1 mouse cellular context compared by ENCODE assay signal in genomic region chr7:104353600-104353967, GRCm38 (mm10).
TF ChIP-seq lines count a peak whose summit lies in the region.

No protein-coding gene starts in this region.

TF ChIP-seq in CH12.LX, 34 proteins besides CTCF, POLR2A, EP300 and RAD21 (continued from another document):
- TF ChIP-seq SIN3A (IDR thresholded peaks at IDR 0.05; ENCODE audit: low read length) (no peak), SMC3 (IDR thresholded peaks at IDR 0.05; ENCODE audit: low read depth, low read length) (no peak), CHD1 (IDR thresholded peaks at IDR 0.05; ENCODE audit: low read depth, low read length) (no peak), BHLHE40 (IDR thresholded peaks at IDR 0.05; ENCODE audit: low read depth, low read length) (no peak), MAFK (IDR thresholded peaks at IDR 0.05; ENCODE audit: insufficient replicate concordance, low read length) (no peak), IRF4 (IDR thresholded peaks at IDR 0.05; ENCODE audit: low read depth, low read length) (no peak), TBP (conservative IDR thresholded peaks at IDR 0.05; ENCODE audit: low read depth, low read length) (no peak; the same call in 1 of the 2 replicates), MEF2A (IDR thresholded peaks at IDR 0.05; ENCODE audit: borderline replicate concordance, low read depth, low read length) (no peak), UBTF (IDR thresholded peaks at IDR 0.05; ENCODE audit: low read depth, low read length) (no peak)
